Mouse (Mus musculus): ENCODE results near the gene Coq8a. TPM values are rescaled to one million over a fixed set of nuclear protein-coding genes. Genes with fewer than 3 reads are reported as not detected.
A peak's percentile ranks its signal among the peaks of the same experiment; 100 is the strongest.

Coq8a gene
- polyA plus RNA-seq, 1 experiment: 6.3 TPM

GRCm38 (mm10) chr1:180171883-180172282 is 27.5 kb downstream of the Coq8a start:
- TF ChIP-seq GATA1 (IDR thresholded peaks at IDR 0.05; ENCODE audit: low read length): no peak

GRCm38 (mm10) chr1:180170071-180170470 is 29.3 kb downstream of the Coq8a start:
- no peak for TF ChIP-seq GATA1 (IDR thresholded peaks at IDR 0.05; ENCODE audit: low read length)

- TF ChIP-seq GATA1 (IDR thresholded peaks at IDR 0.05; ENCODE audit: low read length): no peak
Measured at GRCm38 (mm10) chr1:180169161-180169560, 30.2 kb downstream of the Coq8a start.

GRCm38 (mm10) chr1:180168294-180168693 is 31.1 kb downstream of the Coq8a start:
- no peak for TF ChIP-seq GATA1 (IDR thresholded peaks at IDR 0.05; ENCODE audit: low read length)

GRCm38 (mm10) chr1:180166533-180166932 is 32.9 kb downstream of the Coq8a start:
- TF ChIP-seq GATA1 (IDR thresholded peaks at IDR 0.05; ENCODE audit: low read length): no peak

- TF ChIP-seq GATA1 (IDR thresholded peaks at IDR 0.05; ENCODE audit: low read length): no peak
Measured at GRCm38 (mm10) chr1:180162986-180163385, 36.4 kb downstream of the Coq8a start.

GRCm38 (mm10) chr1:180161566-180162355 is 37.6 kb downstream of the Coq8a start:
- no peak for TF ChIP-seq GATA1 (IDR thresholded peaks at IDR 0.05; ENCODE audit: low read length)

GRCm38 (mm10) chr1:180161160-180161559 is 38.2 kb downstream of the Coq8a start:
- TF ChIP-seq GATA1 (IDR thresholded peaks at IDR 0.05; ENCODE audit: low read length): no peak

GRCm38 (mm10) chr1:180160545-180160944 is 38.9 kb downstream of the Coq8a start:
- no peak for TF ChIP-seq GATA1 (IDR thresholded peaks at IDR 0.05; ENCODE audit: low read length)

GRCm38 (mm10) chr1:180158648-180159047 is 40.8 kb downstream of the Coq8a start:
- TF ChIP-seq GATA1 (IDR thresholded peaks at IDR 0.05; ENCODE audit: low read length): no peak

- no peak for TF ChIP-seq GATA1 (IDR thresholded peaks at IDR 0.05; ENCODE audit: low read length)
Measured at GRCm38 (mm10) chr1:180151191-180151590, 48.2 kb downstream of the Coq8a start.

- TF ChIP-seq GATA1 (IDR thresholded peaks at IDR 0.05; ENCODE audit: low read length): peak; percentile 89
Measured at GRCm38 (mm10) chr1:180148563-180148962, 50.8 kb downstream of the Coq8a start.

GRCm38 (mm10) chr1:180148036-180148435 is 51.4 kb downstream of the Coq8a start:
- TF ChIP-seq GATA1 (IDR thresholded peaks at IDR 0.05; ENCODE audit: low read length): no peak

GRCm38 (mm10) chr1:180140970-180141369 is 58.4 kb downstream of the Coq8a start:
- no peak for TF ChIP-seq GATA1 (IDR thresholded peaks at IDR 0.05; ENCODE audit: low read length)

- TF ChIP-seq GATA1 (IDR thresholded peaks at IDR 0.05; ENCODE audit: low read length): no peak
Measured at GRCm38 (mm10) chr1:180139158-180139557, 60.2 kb downstream of the Coq8a start.

GRCm38 (mm10) chr1:180132187-180132586 is 67.2 kb downstream of the Coq8a start:
- TF ChIP-seq GATA1 (IDR thresholded peaks at IDR 0.05; ENCODE audit: low read length): no peak

GRCm38 (mm10) chr1:180131402-180131801 is 68.0 kb downstream of the Coq8a start:
- no peak for TF ChIP-seq GATA1 (IDR thresholded peaks at IDR 0.05; ENCODE audit: low read length)

Measured in G1E-ER4 (cell line).